Mouse (Mus musculus): ENCODE results near the gene Tbc1d2b. TPM values are rescaled to one million over a fixed set of nuclear protein-coding genes. Genes with fewer than 3 reads are reported as not detected.

The Tbc1d2b gene
- polyA plus RNA-seq, 1 experiment from 2014 or later: 20.1 TPM

DNA sequence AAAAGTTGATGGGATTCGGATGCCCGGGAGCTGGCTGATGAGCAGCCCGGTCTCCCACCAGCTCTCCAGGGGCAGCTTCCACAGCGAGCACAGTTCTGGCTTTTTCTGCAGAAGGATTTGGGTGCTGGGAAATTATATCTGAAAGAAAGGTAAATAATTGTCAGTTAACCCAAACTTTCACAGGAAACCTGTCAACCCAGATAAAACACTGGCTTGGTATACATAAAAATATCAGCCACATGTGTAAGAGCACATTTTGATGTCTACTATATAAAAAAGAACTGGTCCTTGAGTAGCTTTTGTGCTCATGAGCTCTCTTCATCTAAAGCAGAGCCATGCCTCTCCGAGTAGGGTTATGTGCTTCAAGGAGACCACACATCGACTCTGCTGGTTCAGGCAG, 29.6 kb downstream of the Tbc1d2b start:
- Histone ChIP-seq H3K27ac (replicated peaks) (no peak overlapping the region), H3K4me2 (replicated peaks) (no peak overlapping the region), H3K4me1 (no peaks in the 10 kb centered on the region), H3K4me3 (replicated peaks) (no peak overlapping the region), H3K36me3 (peaks cover 16% of the 10 kb centered on the region), H3K27me3 (no peaks in the 10 kb centered on the region), H3K9me3 (replicated peaks) (0 out of 2 replicates have a peak, but pooled peaks cover 4% of the 10 kb centered on the region), H3K9ac (no peak overlapping the region)
- 87% methylated on average over 6 of the region's 6 CpGs for WGBS
- ATAC-seq (ENCODE audit: insufficient number of reproducible peaks, low FRiP score, low TSS enrichment, low read depth): no peak

DNA sequence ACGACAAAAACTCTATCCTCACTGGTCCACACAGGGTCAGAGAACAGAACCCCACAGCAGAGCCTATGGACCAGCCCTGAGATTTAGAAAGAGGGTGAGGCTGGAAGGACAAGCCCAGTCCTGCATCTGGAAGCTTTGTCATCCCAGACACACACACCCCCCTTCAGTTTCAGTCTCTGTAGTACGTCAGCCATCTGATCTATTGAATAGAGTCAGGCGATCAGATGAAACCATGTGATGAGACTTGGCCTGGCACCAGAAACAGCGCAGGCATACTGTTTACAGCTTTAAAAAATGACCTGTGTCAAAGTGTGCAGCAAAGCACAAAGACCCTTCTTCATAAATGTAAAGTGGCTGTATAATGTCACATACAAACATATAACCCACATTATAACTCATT, 30.0 kb downstream of the Tbc1d2b start:
- WGBS: 67% methylated on average over 4 of the region's 4 CpGs
- Histone ChIP-seq H3K36me3 (peaks cover 16% of the 10 kb centered on the region), H3K9me3 (replicated peaks) (0 out of 2 replicates have a peak, but pooled peaks cover 4% of the 10 kb centered on the region), H3K4me2 (replicated peaks) (no peak overlapping the region), H3K4me1 (no peaks in the 10 kb centered on the region), H3K27me3 (no peaks in the 10 kb centered on the region), H3K9ac (no peak overlapping the region), H3K4me3 (replicated peaks) (no peak overlapping the region), H3K27ac (replicated peaks) (no peak overlapping the region)
- 0 out of 2 replicates have a peak, but pooled peaks have one; percentile 21 for ATAC-seq (ENCODE audit: insufficient number of reproducible peaks, low FRiP score, low TSS enrichment, low read depth)

- Histone ChIP-seq H3K27ac (replicated peaks) (no peak overlapping the region), H3K9me3 (replicated peaks) (0 out of 2 replicates have a peak, but pooled peaks cover 4% of the 10 kb centered on the region), H3K27me3 (no peaks in the 10 kb centered on the region), H3K4me3 (replicated peaks) (no peak overlapping the region), H3K36me3 (peaks cover 16% of the 10 kb centered on the region), H3K9ac (no peak overlapping the region), H3K4me2 (replicated peaks) (no peak overlapping the region), H3K4me1 (no peaks in the 10 kb centered on the region)
- WGBS: 78% methylated on average over 9 of the region's 9 CpGs
- ATAC-seq (ENCODE audit: insufficient number of reproducible peaks, low FRiP score, low TSS enrichment, low read depth): no peak
These were observed 33.2 kb downstream of the Tbc1d2b start for GRCm38 (mm10) chr9:90237232-90238062.

GRCm38 (mm10) chr9:90236817-90237216, 33.8 kb downstream of the Tbc1d2b start:
- no peaks in the 10 kb centered on the region for H3K4me1 ChIP-seq
- WGBS: 80% methylated on average over 5 of the region's 5 CpGs
- no peak overlapping the region for H3K4me2 ChIP-seq (replicated peaks)
- H3K36me3 ChIP-seq: peaks cover 16% of the 10 kb centered on the region
- no peak for ATAC-seq (ENCODE audit: insufficient number of reproducible peaks, low FRiP score, low TSS enrichment, low read depth)
- no peak overlapping the region for H3K9ac ChIP-seq
- no peak overlapping the region for H3K4me3 ChIP-seq (replicated peaks)
- H3K27me3 ChIP-seq: no peaks in the 10 kb centered on the region
- H3K27ac ChIP-seq (replicated peaks): no peak overlapping the region
- H3K9me3 ChIP-seq (replicated peaks): 0 out of 2 replicates have a peak, but pooled peaks cover 4% of the 10 kb centered on the region

GRCm38 (mm10) chr9:90235258-90235882, 35.2 kb downstream of the Tbc1d2b start:
- ATAC-seq (ENCODE audit: insufficient number of reproducible peaks, low FRiP score, low TSS enrichment, low read depth): no peak
- H3K9me3 ChIP-seq (replicated peaks): 0 out of 2 replicates have a peak, but pooled peaks cover 4% of the 10 kb centered on the region
- H3K9ac ChIP-seq: no peak overlapping the region
- H3K27ac ChIP-seq (replicated peaks): no peak overlapping the region
- H3K27me3 ChIP-seq: no peaks in the 10 kb centered on the region
- H3K4me3 ChIP-seq (replicated peaks): no peak overlapping the region
- 85% methylated on average over 10 of the region's 10 CpGs for WGBS
- peaks cover 16% of the 10 kb centered on the region for H3K36me3 ChIP-seq
- no peaks in the 10 kb centered on the region for H3K4me1 ChIP-seq
- no peak overlapping the region for H3K4me2 ChIP-seq (replicated peaks)

DNA sequence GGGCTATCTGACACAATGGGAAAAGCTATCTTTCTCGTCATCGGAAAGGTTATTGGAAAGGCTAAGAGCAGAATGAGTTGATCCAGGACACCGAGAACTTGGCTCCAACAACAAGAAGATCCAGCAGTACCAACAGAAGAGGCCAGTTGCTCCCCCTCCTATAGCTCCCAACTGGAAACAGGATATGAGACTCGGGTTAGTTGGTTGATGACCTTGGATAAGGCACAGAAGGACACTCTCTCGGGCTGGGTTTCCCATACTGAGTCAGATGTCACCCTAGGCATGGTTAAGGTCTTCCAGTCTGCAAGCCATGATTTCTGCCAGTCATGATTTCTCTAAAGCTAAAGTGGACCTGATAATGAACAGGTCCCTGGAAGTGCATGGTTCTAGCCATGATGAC, 35.8 kb downstream of the Tbc1d2b start:
- no peaks in the 10 kb centered on the region for H3K4me1 ChIP-seq
- no peak overlapping the region for H3K4me2 ChIP-seq (replicated peaks)
- no peak for ATAC-seq (ENCODE audit: insufficient number of reproducible peaks, low FRiP score, low TSS enrichment, low read depth)
- 85% methylated on average over 5 of the region's 5 CpGs for WGBS
- no peak overlapping the region for H3K4me3 ChIP-seq (replicated peaks)
- no peak overlapping the region for H3K27ac ChIP-seq (replicated peaks)
- peaks cover 11% of the 10 kb centered on the region for H3K36me3 ChIP-seq
- no peaks in the 10 kb centered on the region for H3K27me3 ChIP-seq
- H3K9me3 ChIP-seq (replicated peaks): 0 out of 2 replicates have a peak, but pooled peaks cover 4% of the 10 kb centered on the region
- no peak overlapping the region for H3K9ac ChIP-seq

- Histone ChIP-seq H3K36me3 (0 out of 2 replicates have a peak, but pooled peaks cover 4% of the 10 kb centered on the region), H3K9ac (no peak overlapping the region), H3K27ac (replicated peaks) (no peak overlapping the region), H3K4me2 (replicated peaks) (no peak overlapping the region), H3K4me1 (no peaks in the 10 kb centered on the region), H3K9me3 (replicated peaks) (no peaks in the 10 kb centered on the region), H3K27me3 (no peaks in the 10 kb centered on the region), H3K4me3 (replicated peaks) (no peak overlapping the region)
- WGBS: 92% methylated on average over 5 of the region's 5 CpGs
- no peak for ATAC-seq (ENCODE audit: insufficient number of reproducible peaks, low FRiP score, low TSS enrichment, low read depth)
These were observed 36.6 kb downstream of the Tbc1d2b start for GRCm38 (mm10) chr9:90233906-90234419.

DNA sequence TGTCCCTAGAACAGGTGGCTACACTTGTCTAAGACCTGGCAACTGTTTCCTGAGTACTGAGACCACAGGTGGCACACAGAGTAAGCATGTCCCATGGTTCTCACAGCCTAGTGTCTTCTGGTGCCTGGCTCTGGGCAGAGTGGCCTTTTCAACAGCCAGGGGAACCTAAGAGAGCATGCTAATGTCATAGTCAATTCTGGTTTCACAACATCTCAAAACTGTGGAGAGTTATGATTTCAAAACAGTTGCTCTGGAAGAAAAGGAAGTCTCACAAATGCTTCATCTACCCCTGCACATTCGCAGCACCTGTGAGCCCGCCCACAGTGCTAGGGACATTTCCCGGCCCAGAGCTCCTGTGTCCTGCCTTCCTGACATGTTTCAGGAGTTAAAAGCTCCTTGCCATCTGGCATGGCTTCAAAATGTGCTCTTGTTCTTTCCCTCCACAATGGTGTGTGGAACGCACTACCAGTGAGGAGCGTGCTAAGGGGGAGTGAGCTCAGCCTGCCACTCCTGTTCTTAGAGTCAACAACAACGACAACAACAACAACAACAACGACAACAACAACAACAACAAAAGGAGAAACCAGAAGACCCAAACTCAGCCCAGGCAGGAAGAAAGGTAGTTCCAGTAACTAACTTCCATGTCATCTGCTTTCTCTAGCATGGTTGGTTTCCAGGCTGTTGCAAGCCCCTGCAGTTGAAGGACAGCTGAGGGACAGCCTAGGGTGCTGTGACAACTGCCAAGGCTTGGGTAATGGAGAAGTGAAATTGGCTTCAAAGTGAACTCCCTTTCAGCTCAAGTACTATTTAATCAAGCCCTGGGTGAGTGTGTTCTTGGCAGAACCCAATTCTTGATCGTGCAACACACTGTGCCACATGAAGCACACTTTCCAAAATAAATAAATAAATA, 37.6 kb downstream of the Tbc1d2b start:
- WGBS: 88% methylated on average over 8 of the region's 8 CpGs
- H3K9ac ChIP-seq: no peak overlapping the region
- ATAC-seq (ENCODE audit: insufficient number of reproducible peaks, low FRiP score, low TSS enrichment, low read depth): no peak

GRCm38 (mm10) chr9:90227171-90227570, 43.4 kb downstream of the Tbc1d2b start:
- Histone ChIP-seq H3K4me2 (replicated peaks) (no peak overlapping the region), H3K9me3 (replicated peaks) (no peaks in the 10 kb centered on the region), H3K36me3 (peaks cover 32% of the 10 kb centered on the region), H3K9ac (no peak overlapping the region), H3K27ac (replicated peaks) (no peak overlapping the region; the same call in 1 of the 2 replicates), H3K4me3 (replicated peaks) (no peak overlapping the region), H3K4me1 (no peaks in the 10 kb centered on the region), H3K27me3 (no peaks in the 10 kb centered on the region)
- no peak for ATAC-seq (ENCODE audit: insufficient number of reproducible peaks, low FRiP score, low TSS enrichment, low read depth)
- 74% methylated on average over 12 of the region's 12 CpGs for WGBS

More for the DNA sequence above, 37.6 kb downstream of the Tbc1d2b start:
- H3K27me3 ChIP-seq: no peaks in the 10 kb centered on the region
- H3K9me3 ChIP-seq (replicated peaks): no peaks in the 10 kb centered on the region
- H3K4me3 ChIP-seq (replicated peaks): no peak overlapping the region
- no peaks in the 10 kb centered on the region for H3K4me1 ChIP-seq
- H3K27ac ChIP-seq (replicated peaks): no peak overlapping the region
- H3K4me2 ChIP-seq (replicated peaks): no peak overlapping the region
- peaks cover 8% of the 10 kb centered on the region; the same call in 1 of the 2 replicates for H3K36me3 ChIP-seq

GRCm38 (mm10) chr9:90226742-90227096, 43.9 kb downstream of the Tbc1d2b start:
- H3K9me3 ChIP-seq (replicated peaks): no peaks in the 10 kb centered on the region
- 78% methylated on average over 2 of the region's 2 CpGs for WGBS
- H3K27ac ChIP-seq (replicated peaks): no peak overlapping the region; the same call in 1 of the 2 replicates
- ATAC-seq (ENCODE audit: insufficient number of reproducible peaks, low FRiP score, low TSS enrichment, low read depth): no peak
- no peak overlapping the region for H3K4me3 ChIP-seq (replicated peaks)
- H3K36me3 ChIP-seq: peaks cover 36% of the 10 kb centered on the region
- H3K27me3 ChIP-seq: no peaks in the 10 kb centered on the region
- no peak overlapping the region for H3K9ac ChIP-seq
- no peak overlapping the region for H3K4me2 ChIP-seq (replicated peaks)
- no peaks in the 10 kb centered on the region for H3K4me1 ChIP-seq

Data from embryonic facial prominence, embryonic 15.5 days (tissue).